Mouse (Mus musculus) forebrain, embryonic 12.5 days (tissue): ENCODE data around the gene Eral1. TPM values are rescaled to one million over a fixed set of nuclear protein-coding genes. Genes with fewer than 3 reads are reported as not detected.

Experiments used
- ATAC-seq: fragments of 200-750 bp; cut with Nextera tagmentation; 2 replicates; pipeline ENCODE4 v1.8.0; 2017; ENCODE audit warnings: moderate TSS enrichment; ENCODE audit not compliant: low FRiP score
- H3K27ac ChIP-seq: fragments of 300-500 bp; sonication (generic); 2 replicates; pipeline ENCODE4 v1.5.1; 2016; ENCODE audit warnings: mild to moderate bottlenecking
- H3K27me3 ChIP-seq: fragments of 300-500 bp; sonication (generic); 2 replicates; pipeline ENCODE4 v1.6.1; 2016; ENCODE audit warnings: mild to moderate bottlenecking
- H3K36me3 ChIP-seq: fragments of 300-500 bp; sonication (generic); replicated peaks from 2 replicates; pipeline ENCODE4 v1.6.1; 2016; ENCODE audit warnings: mild to moderate bottlenecking
- H3K4me1 ChIP-seq: fragments of 300-500 bp; sonication (generic); 2 replicates; pipeline ENCODE4 v1.6.1; 2016
- H3K4me2 ChIP-seq: fragments of 300-500 bp; sonication (generic); 2 replicates; pipeline ENCODE4 v1.6.1; 2016; ENCODE audit warnings: mild to moderate bottlenecking, moderate library complexity
- H3K4me3 ChIP-seq: fragments of 300-500 bp; sonication (generic); replicated peaks from 2 replicates; pipeline ENCODE4 v1.5.1; 2016; ENCODE audit warnings: mild to moderate bottlenecking
- H3K9ac ChIP-seq: fragments of 300-500 bp; sonication (generic); 2 replicates; pipeline ENCODE4 v1.6.1; 2016; ENCODE audit warnings: mild to moderate bottlenecking
- H3K9me3 ChIP-seq: fragments of 300-500 bp; sonication (generic); 2 replicates; pipeline ENCODE4 v1.6.1; 2016
- WGBS: fragments of 180-500 bp; shearing (Covaris S2); methylation state at CpG from one replicate; pipeline ENCODE4 v1.1.7; 2016; 5-methylcytosine and 5-hydroxymethylcytosine counted together
- microRNA counts: library from miRNA; unstranded; fragments of <30 nt; microRNA quantifications from one replicate; lab custom pipeline; 2017
- microRNA-seq: library from miRNA; unstranded; fragments of <30 nt; microRNA quantifications from one replicate; pipeline ENCODE4, GENCODE M21; 2017
- polyA plus RNA-seq: library from polyadenylated mRNA; unstranded; fragments of >200 nt; fragmentation: Nextera tagmentation; extraction: Ambion mirVana; gene quantifications from 2 replicates; pipeline ENCODE4 v1.2.1, GENCODE M21; 2016

Gene Eral1
- polyA plus RNA-seq, 1 experiment from 2014 or later: 35.5 TPM

DNA sequence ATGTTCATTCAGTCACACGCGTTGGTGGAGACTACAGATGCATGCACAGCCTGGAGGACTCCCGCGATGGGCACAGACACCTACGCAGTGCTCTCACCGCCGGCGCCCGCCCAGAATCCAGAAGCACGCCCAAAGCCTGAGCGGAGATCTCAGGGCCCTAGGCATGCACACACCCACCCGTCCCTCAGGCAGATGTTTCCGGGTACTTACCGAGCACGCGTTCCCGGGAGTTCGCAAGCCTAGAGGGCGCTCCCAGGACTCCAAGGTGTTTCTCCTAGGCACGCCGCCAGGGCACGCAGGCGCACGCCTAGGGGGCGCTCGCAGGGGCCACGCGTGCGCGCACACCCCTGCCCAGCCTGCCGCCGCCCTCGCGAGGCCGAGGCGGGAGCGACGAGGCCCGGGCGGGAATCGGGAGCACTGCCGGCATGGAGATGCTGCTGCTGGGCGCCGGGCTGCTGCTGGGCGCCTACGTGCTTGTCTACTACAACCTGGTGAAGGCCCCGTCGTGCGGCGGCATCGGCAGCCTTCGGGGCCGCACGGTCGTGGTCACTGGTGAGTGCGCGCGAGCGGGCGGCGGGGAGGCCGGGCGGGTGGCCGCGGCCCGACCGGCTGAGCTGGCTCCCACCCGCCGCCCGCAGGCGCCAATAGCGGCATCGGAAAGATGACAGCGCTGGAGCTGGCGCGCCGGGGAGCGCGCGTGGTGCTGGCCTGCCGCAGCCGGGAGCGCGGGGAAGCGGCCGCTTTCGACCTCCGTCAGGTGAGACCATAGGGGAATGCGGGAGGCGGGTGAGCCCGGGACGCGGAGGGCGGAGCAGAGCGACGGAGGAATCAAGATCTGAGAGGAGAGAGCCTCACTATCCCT lies 48.0 kb downstream of the Eral1 start, which contains the start of gene Dhrs13:
TSS of gene Dhrs13 (plus strand) at position 334 of the 862 bp plus-strand sequence.
- peak within 1 kb of the TSS; percentile 86 for H3K9ac ChIP-seq
- peak within 1 kb of the TSS; percentile 91 for H3K4me2 ChIP-seq
- ATAC-seq: peak; percentile 89
- H3K4me3 ChIP-seq: peak within 1 kb of the TSS; percentile 68
- peaks cover 33% of the 10 kb centered on the region for H3K4me1 ChIP-seq
- peaks cover 43% of the 10 kb centered on the region for H3K36me3 ChIP-seq
- H3K27ac ChIP-seq: peak within 1 kb of the TSS; percentile 95
- H3K9me3 ChIP-seq: no peaks in the 10 kb centered on the region
- no peaks in the 10 kb centered on the region for H3K27me3 ChIP-seq
- whole genome bisulfite sequencing: under 1% methylated on average over 96 of the region's 96 CpGs

DNA sequence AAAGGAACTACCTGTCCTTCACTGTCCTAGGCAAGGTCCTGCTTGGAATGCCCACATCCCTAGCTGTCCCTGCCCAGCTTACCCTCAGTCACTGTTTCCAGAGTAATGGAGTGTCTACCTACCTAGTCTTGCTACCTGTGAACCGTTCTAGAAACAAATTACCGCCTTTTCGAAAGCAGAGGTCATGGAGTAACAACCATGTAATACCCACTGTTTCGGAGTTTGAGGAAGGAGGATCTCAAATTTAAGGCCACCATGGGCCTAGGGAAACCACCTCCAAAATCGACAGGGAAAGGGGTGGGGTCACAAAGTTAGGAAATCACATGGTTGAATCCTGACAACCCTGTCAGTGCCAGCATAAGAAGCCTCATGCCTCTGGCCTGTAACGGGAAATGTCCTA lies 48.8 kb downstream of the Eral1 start:
- Histone ChIP-seq H3K4me1 (peaks cover 29% of the 10 kb centered on the region), H3K36me3 (peaks cover 48% of the 10 kb centered on the region), H3K4me3 (peak overlapping the region; percentile 68), H3K4me2 (peak overlapping the region; percentile 91), H3K27me3 (no peaks in the 10 kb centered on the region), H3K27ac (peak overlapping the region; percentile 95), H3K9me3 (no peaks in the 10 kb centered on the region), H3K9ac (no peak overlapping the region)
- WGBS: 45% methylated on average over 6 of the region's 6 CpGs
- ATAC-seq: no peak

DNA sequence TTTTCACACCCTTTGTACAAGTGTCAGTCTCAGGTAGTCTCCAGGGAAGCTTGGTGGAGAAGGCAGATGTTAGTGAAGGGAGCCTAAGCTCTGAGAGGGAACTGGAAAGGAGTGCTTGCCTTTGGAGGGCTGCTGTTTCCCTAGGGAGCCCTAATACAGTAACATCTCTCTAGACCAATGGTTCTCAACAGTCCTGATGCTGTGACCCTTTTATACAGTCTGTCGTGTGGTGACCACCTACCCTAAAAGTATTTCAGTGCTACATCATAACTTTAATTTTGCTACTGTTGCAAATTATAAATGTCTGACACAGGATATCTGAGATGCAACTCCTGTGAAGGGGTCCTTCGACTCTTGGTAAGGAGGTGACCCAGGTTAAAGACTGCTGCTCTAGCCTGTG lies 49.6 kb downstream of the Eral1 start:
- ATAC-seq: no peak
- no peaks in the 10 kb centered on the region for H3K9me3 ChIP-seq
- H3K36me3 ChIP-seq: peaks cover 56% of the 10 kb centered on the region
- no peak overlapping the region for H3K27ac ChIP-seq
- H3K9ac ChIP-seq: no peak overlapping the region
- H3K4me3 ChIP-seq: no peak overlapping the region
- H3K27me3 ChIP-seq: no peaks in the 10 kb centered on the region
- no peak overlapping the region for H3K4me2 ChIP-seq
- H3K4me1 ChIP-seq: peaks cover 29% of the 10 kb centered on the region
- WGBS: 71% methylated on average over 2 of the region's 2 CpGs

DNA sequence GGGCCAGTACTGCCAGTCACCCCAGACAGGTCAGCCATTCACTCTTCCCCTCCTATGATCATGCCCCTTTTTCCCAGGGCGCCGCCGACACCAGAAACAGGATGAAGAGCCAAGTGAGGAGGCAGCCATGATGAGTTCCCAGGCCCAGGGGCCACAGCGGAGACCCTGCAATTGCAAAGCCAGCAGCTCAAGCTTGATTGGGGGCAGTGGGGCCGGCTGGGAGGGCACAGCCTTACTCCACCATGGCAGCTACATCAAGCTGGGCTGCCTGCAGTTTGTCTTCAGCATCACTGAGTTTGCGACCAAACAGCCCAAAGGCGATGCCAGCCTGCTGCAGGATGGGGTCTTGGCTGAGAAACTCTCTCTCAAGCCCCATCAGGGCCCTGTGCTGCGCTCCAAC lies 50.9 kb downstream of the Eral1 start:
- Histone ChIP-seq H3K36me3 (peaks cover 57% of the 10 kb centered on the region), H3K9ac (no peak overlapping the region), H3K27me3 (no peaks in the 10 kb centered on the region), H3K27ac (no peak overlapping the region), H3K4me3 (no peak overlapping the region), H3K4me2 (no peak overlapping the region), H3K9me3 (no peaks in the 10 kb centered on the region), H3K4me1 (peaks cover 27% of the 10 kb centered on the region)
- ATAC-seq: no peak
- 89% methylated on average over 8 of the region's 8 CpGs for WGBS

DNA sequence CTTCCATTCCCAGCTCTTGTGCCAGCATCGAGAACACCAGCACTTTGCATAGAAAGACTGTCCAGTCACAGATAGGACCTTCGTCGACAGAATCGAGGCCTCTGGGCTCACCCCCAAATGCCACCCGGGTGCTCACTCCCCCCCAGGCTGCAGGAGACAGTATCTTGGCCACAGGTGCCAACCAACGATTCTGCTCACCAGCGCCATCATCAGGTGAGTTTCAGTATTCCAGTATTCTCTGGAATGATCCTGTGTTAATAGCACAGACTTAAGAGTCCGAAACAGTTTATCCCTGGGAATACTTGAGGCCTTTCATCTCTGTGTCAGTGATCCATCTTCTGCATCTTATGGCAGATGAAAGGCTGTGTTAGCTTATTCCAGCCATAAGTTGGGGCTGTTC lies 56.6 kb downstream of the Eral1 start:
- ATAC-seq: no peak
- H3K36me3 ChIP-seq: peaks cover 90% of the 10 kb centered on the region
- H3K9me3 ChIP-seq: no peaks in the 10 kb centered on the region
- no peaks in the 10 kb centered on the region for H3K4me1 ChIP-seq
- H3K27me3 ChIP-seq: no peaks in the 10 kb centered on the region
- H3K27ac ChIP-seq: no peak overlapping the region
- no peak overlapping the region for H3K4me2 ChIP-seq
- no peak overlapping the region for H3K4me3 ChIP-seq
- H3K9ac ChIP-seq: no peak overlapping the region
- 85% methylated on average over 8 of the region's 8 CpGs for WGBS

MicroRNAs encoded within 50 kb of the gene (microRNA counts, 519-probe panel; counts per million panel counts)
- microRNA mmu-miR-144 (lab: Ali Mortazavi, UCI) (2,759 counts per million, percentile 20 among the panel's probes with 10 or more counts), microRNA mmu-miR-451 (lab: Ali Mortazavi, UCI) (3,532 counts per million, percentile 34 among the panel's probes with 10 or more counts)

Small RNA genes lying within 50 kb of the gene (microRNA-seq; reads per million reads assigned to microRNA genes)
- 37.9 reads per million, percentile 41 among the genes with 10 or more reads in this experiment for gene Mir144
- not detected for gene Mir451a
- not detected for gene Mir451b

Other genes starting within 250 kb of the Eral1 start
- gene Pipox, start 186.3 kb downstream of the Eral1 start, polyA plus RNA-seq: 14.5 and 16.5 TPM in 2 replicates
- gene Sez6, start 149.6 kb downstream of the Eral1 start, polyA plus RNA-seq: 54.0 and 62.2 TPM in 2 replicates
- 29.1 and 29.6 TPM in 2 replicates for gene Phf12, start 97.6 kb downstream of the Eral1 start, polyA plus RNA-seq
- gene Dhrs13, start 48.1 kb downstream of the Eral1 start, polyA plus RNA-seq: 20.6 and 21.2 TPM in 2 replicates
- gene Flot2, start 42.5 kb downstream of the Eral1 start, polyA plus RNA-seq: 68.5 and 69.2 TPM in 2 replicates
- gene Fam222b, start 14.3 kb upstream of the Eral1 start, polyA plus RNA-seq: 22.3 and 25.5 TPM in 2 replicates
- 121 and 127 TPM in 2 replicates for gene Traf4, start 85.2 kb upstream of the Eral1 start, polyA plus RNA-seq
- gene Nek8, start 96.3 kb upstream of the Eral1 start, polyA plus RNA-seq: 8.8 and 9.4 TPM in 2 replicates
- gene Tlcd1, start 96.3 kb upstream of the Eral1 start, polyA plus RNA-seq: 5.5 and 6.9 TPM in 2 replicates
- 931 and 997 TPM in 2 replicates for gene Rpl23a, start 103.2 kb upstream of the Eral1 start, polyA plus RNA-seq
- gene Rab34, start 108.0 kb upstream of the Eral1 start, polyA plus RNA-seq: 44.5 and 49.8 TPM in 2 replicates
- 1.4 and 1.5 TPM in 2 replicates for gene Proca1, start 113.0 kb upstream of the Eral1 start, polyA plus RNA-seq
- 45.1 and 48.3 TPM in 2 replicates for gene Sdf2, start 165.4 kb upstream of the Eral1 start, polyA plus RNA-seq
- gene Supt6, start 165.6 kb upstream of the Eral1 start, polyA plus RNA-seq: 38.9 and 43.2 TPM in 2 replicates
- 79.8 and 93.9 TPM in 2 replicates for gene 2610507B11Rik, start 181.4 kb upstream of the Eral1 start, polyA plus RNA-seq
- gene BC030499, start 210.5 kb upstream of the Eral1 start, polyA plus RNA-seq: 0.41 and 0.52 TPM in 2 replicates
- 63.0 and 64.7 TPM in 2 replicates for gene Spag5, start 221.1 kb upstream of the Eral1 start, polyA plus RNA-seq
- gene Aldoc, start 242.6 kb upstream of the Eral1 start, polyA plus RNA-seq: 26.9 and 31.6 TPM in 2 replicates
- gene Pigs, start 248.0 kb upstream of the Eral1 start, polyA plus RNA-seq: 58.8 and 62.5 TPM in 2 replicates